Mouse (Mus musculus): ENCODE measurements around the gene Krt36.

GRCm38 (mm10) chr11:100055686-100056655 is 49.5 kb downstream of the Krt36 start:
- TF ChIP-seq CTCF (IDR thresholded peaks at IDR 0.05; ENCODE audit: insufficient read depth, low read length), result no peak
- no peak for TF ChIP-seq POLR2A (IDR thresholded peaks at IDR 0.05; ENCODE audit: borderline replicate concordance, extremely low read depth, low read depth, low read length)

Data from lung, adult 2 months (tissue).